Mouse (Mus musculus) ovary, postnatal 36 days (tissue): ENCODE data around the gene Lta.

Experiments used
- DNase-seq: peaks from one replicate; pipeline ENCODE4 v3.0.0; 2022; ENCODE audit warnings: low spot score, mixed read lengths

Lta gene

GRCm38 (mm10) chr17:35204494-35205379, at the start of gene Lta:
Gene Lta, minus strand, starts transcription at chr17:35205351.
- DNase-seq = no peak

GRCm38 (mm10) chr17:35254241-35255098, 49.3 kb upstream of the Lta start:
- peak; percentile 52 for DNase-seq

GRCm38 (mm10) chr17:35253293-35254093, 48.3 kb upstream of the Lta start:
- DNase-seq = no peak

GRCm38 (mm10) chr17:35252619-35253292, 47.6 kb upstream of the Lta start:
- no peak for DNase-seq

- DNase-seq = no peak
Observed at GRCm38 (mm10) chr17:35251981-35252380, 46.8 kb upstream of the Lta start.

GRCm38 (mm10) chr17:35251162-35251719, 46.1 kb upstream of the Lta start:
- DNase-seq = no peak

- DNase-seq = no peak
Observed at GRCm38 (mm10) chr17:35250348-35251120, 45.4 kb upstream of the Lta start.

- no peak for DNase-seq
Observed at GRCm38 (mm10) chr17:35249451-35250197, 44.5 kb upstream of the Lta start.

GRCm38 (mm10) chr17:35248986-35249385, 43.8 kb upstream of the Lta start:
- no peak for DNase-seq

GRCm38 (mm10) chr17:35247144-35247543, 42.0 kb upstream of the Lta start:
- no peak for DNase-seq

GRCm38 (mm10) chr17:35245731-35246623, 40.8 kb upstream of the Lta start:
- no peak for DNase-seq

GRCm38 (mm10) chr17:35244999-35245398, 39.8 kb upstream of the Lta start:
- no peak for DNase-seq

GRCm38 (mm10) chr17:35243086-35243485, 37.9 kb upstream of the Lta start:
- peak; percentile 44 for DNase-seq

GRCm38 (mm10) chr17:35242015-35242941, 37.1 kb upstream of the Lta start:
- peak; percentile 53 for DNase-seq

GRCm38 (mm10) chr17:35241305-35242014, 36.3 kb upstream of the Lta start, which contains the start of gene Ddx39b:
Gene Ddx39b, plus strand, starts transcription at chr17:35241746.
- DNase-seq = peak; percentile 97
